In genomic region chr16:23991846-23992580, GRCm38 (mm10) we compare ENCODE assay signal across 25 mouse cellular contexts. TPM values are rescaled to one million over a fixed set of nuclear protein-coding genes. Genes with fewer than 3 reads are reported as not detected.
DNase-seq lines count a peak whose midpoint lies in the region; ATAC-seq and TF ChIP-seq lines count a peak whose summit lies in the region.
"Had no signal": no experiment of that assay in that cellular context is flagged by ENCODE, and none has a peak within 500 bp of the region (broad histone marks: within the 10 kb centered on the region; RNA-seq: fewer than 3 reads in every experiment).

No protein-coding gene starts in this region.

- no peak overlapping the region for H3K9ac ChIP-seq in kidney, embryonic 14.5 days (ENCODE audit: low read depth, low read length)
- H3K9ac ChIP-seq in lung, postnatal 0 days (replicated peaks; ENCODE audit: low read depth), result no peak overlapping the region
- H3K9ac ChIP-seq: heart, embryonic 13.5 days; midbrain, embryonic 12.5 days had no signal

- 53% methylated on average over 14 of the region's 14 CpGs for WGBS in kidney, adult 2 months
- WGBS in kidney, embryonic 14.5 days, result 83% methylated on average over 14 of the region's 14 CpGs
- WGBS in lung, postnatal 0 days, result 72% methylated on average over 14 of the region's 14 CpGs

- H3K27ac ChIP-seq in kidney, adult 2 months (ENCODE audit: insufficient read depth, low read depth, low read length), result peak overlapping the region; percentile 100
- no peak overlapping the region for H3K27ac ChIP-seq in kidney, embryonic 14.5 days (ENCODE audit: low read depth, low read length)
- H3K27ac ChIP-seq in lung, postnatal 0 days (ENCODE audit: low read length), result no peak overlapping the region
- H3K27ac ChIP-seq: heart, embryonic 13.5 days; midbrain, embryonic 12.5 days; stomach, postnatal 0 days had no signal

- peaks cover 27% of the 10 kb centered on the region for H3K4me1 ChIP-seq in kidney, adult 2 months (ENCODE audit: control insufficient read depth, insufficient read depth, low read length)
- peaks cover 13% of the 10 kb centered on the region for H3K4me1 ChIP-seq in kidney, embryonic 14.5 days (ENCODE audit: control insufficient read depth, insufficient read depth, low read length)
- H3K4me1 ChIP-seq in lung, postnatal 0 days (ENCODE audit: insufficient read depth, low read depth, low read length), result peaks cover 15% of the 10 kb centered on the region; the same call in 1 of the 2 replicates

- no peaks in the 10 kb centered on the region for H3K27me3 ChIP-seq in kidney, adult 2 months (replicated peaks; ENCODE audit: control insufficient read depth, insufficient read depth, low read length)
- no peaks in the 10 kb centered on the region for H3K27me3 ChIP-seq in kidney, embryonic 14.5 days (ENCODE audit: control insufficient read depth, insufficient read depth, low read length)
- no peaks in the 10 kb centered on the region for H3K27me3 ChIP-seq in lung, postnatal 0 days (replicated peaks; ENCODE audit: insufficient read depth, low read length)
- H3K27me3 ChIP-seq: heart, embryonic 13.5 days; Patski had no signal

- TF ChIP-seq CTCF in kidney, adult 2 months (conservative IDR thresholded peaks at IDR 0.05; ENCODE audit: insufficient read depth, insufficient read length, low read depth, low read length), result no peak
- TF ChIP-seq CTCF in lung, postnatal 0 days (IDR thresholded peaks at IDR 0.05), result no peak

- intact Hi-C loops in left cerebral cortex, postnatal 36 days (cut with DNase I), result loop anchor here (2.0 kb wide), 1 partner anchor 401 kb away; the partner anchor contains the start of gene Lpp

- H3K36me3 ChIP-seq in kidney, adult 2 months (ENCODE audit: control insufficient read depth, insufficient read depth, low read length), result no peaks in the 10 kb centered on the region
- H3K36me3 ChIP-seq in kidney, embryonic 14.5 days (ENCODE audit: control insufficient read depth, insufficient read depth, low read length), result no peaks in the 10 kb centered on the region
- no peaks in the 10 kb centered on the region for H3K36me3 ChIP-seq in lung, postnatal 0 days (ENCODE audit: insufficient read depth, low read length)
- H3K36me3 ChIP-seq: forebrain, embryonic 10.5 days; heart, embryonic 13.5 days; midbrain, embryonic 12.5 days had no signal

- H3K4me3 ChIP-seq in kidney, adult 2 months (ENCODE audit: insufficient read depth, low read depth, low read length), result no peak overlapping the region
- H3K4me3 ChIP-seq in kidney, embryonic 14.5 days (ENCODE audit: low read length), result no peak overlapping the region
- H3K4me3 ChIP-seq in lung, postnatal 0 days (ENCODE audit: low read depth, low read length), result no peak overlapping the region
- H3K4me3 ChIP-seq: forebrain, embryonic 10.5 days; heart, embryonic 13.5 days; midbrain, embryonic 12.5 days had no signal

- TF ChIP-seq EP300 in lung, postnatal 0 days (IDR thresholded peaks at IDR 0.05), result no peak

- no peak for TF ChIP-seq POLR2A in kidney, adult 2 months (IDR thresholded peaks at IDR 0.05; ENCODE audit: low read depth, low read length)

- peak; percentile 46 for DNase-seq in cerebellum, adult 9-10 months
- DNase-seq in cerebellum, postnatal 4 days (ENCODE audit: low spot score in 2 of 2), result no peak
- DNase-seq in kidney, adult 2 months, result peak; percentile 86
- peak; percentile 28 for DNase-seq in lung, postnatal 0 days (ENCODE audit: low spot score)
- DNase-seq in lung, postnatal 4 days, result no peak
- peak; percentile 68 to 76 for DNase-seq in kidney, postnatal 36 days
- no peak for DNase-seq in left cerebral cortex, postnatal 36 days (ENCODE audit: low spot score in 2 of 2)

- H3K4me2 ChIP-seq in kidney, embryonic 14.5 days (replicated peaks; ENCODE audit: low read depth, low read length), result no peak overlapping the region
- H3K4me2 ChIP-seq in lung, postnatal 0 days (replicated peaks; ENCODE audit: low read depth, low read length), result no peak overlapping the region
- H3K4me2 ChIP-seq: midbrain, embryonic 12.5 days had no signal

- no peak for ATAC-seq in kidney, embryonic 14.5 days (ENCODE audit: low FRiP score, low TSS enrichment)
- ATAC-seq in lung, postnatal 0 days, result no peak
- ATAC-seq: Patski had no signal

- H3K9me3 ChIP-seq in kidney, embryonic 14.5 days (ENCODE audit: control insufficient read depth, low read length), result no peaks in the 10 kb centered on the region
- H3K9me3 ChIP-seq in lung, postnatal 0 days (ENCODE audit: low read length), result no peaks in the 10 kb centered on the region
- H3K9me3 ChIP-seq: forebrain, embryonic 10.5 days; heart, embryonic 13.5 days; midbrain, embryonic 12.5 days had no signal

RNA-seq across cellular contexts. Expression of gene Bcl6, which starts 3.4 kb away (rescaled TPM):
- 11.7 and 13.0 TPM in 2 replicates for polyA plus RNA-seq in kidney, adult 2 months (2012; rRNA removed)
- 0.73 and 0.91 TPM in 2 replicates for polyA plus RNA-seq in kidney, embryonic 14.5 days (2014; fragmentation: Nextera tagmentation; extraction: Ambion mirVana)
- 2.3 TPM in 2 replicates for polyA plus RNA-seq in lung, postnatal 0 days (2015; fragmentation: Nextera tagmentation; extraction: Ambion mirVana)
- total RNA-seq in left cerebral cortex, postnatal 36 days (2021), result 10 to 100 TPM; 26.0 to 30.1 TPM

RNA-seq across cellular contexts. Expression of gene Gm37419, which starts 3.7 kb away (rescaled TPM):
- polyA plus RNA-seq in kidney, adult 2 months (2012; rRNA removed), result not detected in 2 replicates
- not detected in 2 replicates for polyA plus RNA-seq in kidney, embryonic 14.5 days (2014; fragmentation: Nextera tagmentation; extraction: Ambion mirVana)
- not detected in 2 replicates for polyA plus RNA-seq in lung, postnatal 0 days (2015; fragmentation: Nextera tagmentation; extraction: Ambion mirVana)
- not detected for total RNA-seq in left cerebral cortex, postnatal 36 days (2021)
- total RNA-seq: adrenal gland, postnatal 14 days; gastrocnemius, postnatal 25 days; hematopoietic stem cell, adult 5-6 weeks; layer of hippocampus, adult 18-20 months; left cerebral cortex, adult 18-20 months had no signal
- polyA plus RNA-seq: activated CD4-positive, CD25-positive, alpha-beta regulatory T cell, adult 4 months; embryonic facial prominence, embryonic 14.5 days; forebrain, embryonic 10.5 days; frontal cortex, adult 2 months; heart, embryonic 13.5 days; inflammation-experienced regulatory T-cells, adult 6 months; limb, embryonic 11.5 days; midbrain, embryonic 12.5 days; neural tube, embryonic 14.5 days; stomach, postnatal 0 days; urinary bladder, adult 2 months had no signal

RNA-seq across cellular contexts. Expression of gene Rtp2, which starts 59.8 kb away (rescaled TPM):
- not detected in 2 replicates for polyA plus RNA-seq in kidney, adult 2 months (2012; rRNA removed)
- not detected in 2 replicates for polyA plus RNA-seq in kidney, embryonic 14.5 days (2014; fragmentation: Nextera tagmentation; extraction: Ambion mirVana)
- polyA plus RNA-seq in lung, postnatal 0 days (2015; fragmentation: Nextera tagmentation; extraction: Ambion mirVana), result not detected in 2 replicates
- not detected for total RNA-seq in left cerebral cortex, postnatal 36 days (2021)
- total RNA-seq: adrenal gland, postnatal 14 days; gastrocnemius, postnatal 25 days; hematopoietic stem cell, adult 5-6 weeks had no signal
- polyA plus RNA-seq: activated CD4-positive, CD25-positive, alpha-beta regulatory T cell, adult 4 months; forebrain, embryonic 10.5 days; heart, embryonic 13.5 days; inflammation-experienced regulatory T-cells, adult 6 months; limb, embryonic 11.5 days; midbrain, embryonic 12.5 days; neural tube, embryonic 14.5 days; Patski; stomach, postnatal 0 days; urinary bladder, adult 2 months had no signal

Comparison
In these comparisons a context has a peak if more than half of its experiments do, and no peak if none do; other contexts are left out.
1. DNase-seq: peak in cerebellum, adult 9-10 months (single experiment), kidney, adult 2 months (single experiment), lung, postnatal 0 days (single experiment) and kidney, postnatal 36 days (2 of 2); none in cerebellum, postnatal 4 days (0 of 2), lung, postnatal 4 days (0 of 2) and left cerebral cortex, postnatal 36 days (0 of 2).